Mouse (Mus musculus) kidney, postnatal 0 days (tissue): ENCODE data around the gene D5Ertd579e. TPM values are rescaled to one million over a fixed set of nuclear protein-coding genes. Genes with fewer than 3 reads are reported as not detected.

Experiments
- ATAC-seq: fragments of 200-750 bp; cut with Nextera tagmentation; replicated peaks from 2 replicates; pipeline ENCODE4 v1.8.0; 2017; ENCODE audit warnings: low read depth, moderate number of reproducible peaks, moderate TSS enrichment, moderate library complexity; ENCODE audit not compliant: low FRiP score
- DNase-seq: peaks from one replicate; pipeline ENCODE4 v3.0.0-alpha.2; 2016; ENCODE audit warnings: low spot score
- H3K27ac ChIP-seq: fragments of 300-500 bp; sonication (generic); 2 replicates; pipeline ENCODE4 v1.5.1; 2014; ENCODE audit warnings: mild to moderate bottlenecking
- H3K27me3 ChIP-seq: fragments of 300-500 bp; sonication (generic); 2 replicates; pipeline ENCODE4 v1.6.1; 2014; ENCODE audit warnings: low read length, mixed read lengths; ENCODE audit not compliant: insufficient read depth
- H3K36me3 ChIP-seq: fragments of 300-500 bp; sonication (generic); 2 replicates; pipeline ENCODE4 v1.6.1; 2014; ENCODE audit warnings: low read length, mixed read lengths; ENCODE audit not compliant: insufficient read depth
- H3K4me1 ChIP-seq: fragments of 300-500 bp; sonication (generic); replicated peaks from 2 replicates; pipeline ENCODE4 v1.6.1; 2014; ENCODE audit warnings: antibody characterized with exemption, low read length, mixed read lengths; ENCODE audit not compliant: insufficient read depth
- H3K4me2 ChIP-seq: fragments of 300-500 bp; sonication (generic); 2 replicates; pipeline ENCODE4 v1.6.1; 2014; ENCODE audit warnings: mild to moderate bottlenecking, low read length, moderate library complexity, mixed read lengths
- H3K4me3 ChIP-seq: fragments of 300-500 bp; sonication (generic); replicated peaks from 2 replicates; pipeline ENCODE4 v1.5.1; 2014; ENCODE audit warnings: low read depth, low read length
- H3K9ac ChIP-seq: fragments of 300-500 bp; sonication (generic); 2 replicates; pipeline ENCODE4 v1.6.1; 2014; ENCODE audit warnings: low read depth, low read length
- H3K9me3 ChIP-seq: fragments of 300-500 bp; sonication (generic); replicated peaks from 2 replicates; pipeline ENCODE4 v1.6.1; 2016; ENCODE audit warnings: low read length, inconsistent platforms, mixed read lengths
- CTCF ChIP-seq: IDR thresholded peaks from 2 replicates; pipeline ENCODE4 v1.5.1; 2016; ENCODE audit warnings: antibody characterized with exemption, low read depth, mild to moderate bottlenecking, moderate library complexity
- WGBS: fragments of 180-500 bp; shearing (Covaris S2); extraction: QIAGEN DNeasy Blood & Tissue Kit; methylation state at CpG from one replicate; pipeline ENCODE4 v1.1.7; 2014; 5-methylcytosine and 5-hydroxymethylcytosine counted together
- polyA plus RNA-seq: library from polyadenylated mRNA; unstranded; fragments of >200 nt; fragmentation: Nextera tagmentation; extraction: Ambion mirVana; gene quantifications from 2 replicates; pipeline ENCODE4 v1.2.1, GENCODE M21; 2015

Gene D5Ertd579e
- polyA plus RNA-seq, 1 experiment from 2014 or later, result 19.9 TPM

DNA sequence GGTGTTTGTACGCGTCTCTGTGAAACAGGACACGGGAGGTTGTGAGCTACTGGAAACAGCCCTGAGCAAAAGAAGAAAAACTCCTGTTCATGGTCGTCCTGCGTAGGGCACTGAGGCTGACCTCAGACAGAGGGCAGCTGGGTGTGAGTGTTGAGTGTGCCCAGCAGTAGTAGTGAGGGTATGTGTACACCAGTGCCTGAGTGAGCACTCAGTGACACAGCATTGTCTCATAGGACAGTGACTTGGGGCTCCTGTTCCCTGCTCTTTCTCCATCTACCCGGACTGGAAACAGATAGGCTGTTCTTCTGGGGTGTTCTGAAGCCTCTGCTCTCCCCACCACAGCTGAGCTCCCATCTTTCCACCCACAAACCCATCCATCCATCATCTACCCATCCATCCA lies 39.3 kb upstream of the D5Ertd579e start:
- Histone ChIP-seq H3K9ac (no peak overlapping the region), H3K4me3 (no peak overlapping the region), H3K4me2 (no peak overlapping the region), H3K9me3 (no peaks in the 10 kb centered on the region), H3K27me3 (no peaks in the 10 kb centered on the region), H3K27ac (no peak overlapping the region), H3K36me3 (no peaks in the 10 kb centered on the region), H3K4me1 (no peaks in the 10 kb centered on the region)
- no peak for TF ChIP-seq CTCF
- ATAC-seq, result no peak
- 48% methylated on average over 6 of the region's 6 CpGs for WGBS
- no peak for DNase-seq

DNA sequence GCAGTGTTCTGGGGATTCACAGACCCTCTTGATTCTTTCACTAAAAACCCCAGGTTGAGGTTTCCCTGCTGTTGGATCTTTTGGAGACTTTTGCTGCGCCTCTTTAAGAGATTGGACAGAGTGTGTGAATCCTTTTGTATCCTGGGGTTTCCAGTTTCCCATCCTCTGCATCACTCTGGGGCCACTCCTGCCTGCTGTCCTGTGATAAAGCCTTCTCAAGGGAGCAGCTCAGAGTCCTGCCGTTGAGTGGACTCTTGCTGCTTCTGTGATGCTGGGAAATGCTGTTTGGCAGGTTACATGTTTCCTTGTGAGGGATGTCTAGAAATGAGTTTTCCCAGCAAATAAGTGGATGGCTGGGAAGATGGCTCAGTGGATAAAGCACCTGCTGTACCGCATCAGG lies 37.6 kb upstream of the D5Ertd579e start:
- Histone ChIP-seq H3K9me3 (no peaks in the 10 kb centered on the region), H3K9ac (no peak overlapping the region), H3K4me1 (no peaks in the 10 kb centered on the region), H3K4me3 (no peak overlapping the region), H3K4me2 (no peak overlapping the region), H3K27ac (no peak overlapping the region), H3K36me3 (no peaks in the 10 kb centered on the region), H3K27me3 (no peaks in the 10 kb centered on the region)
- ATAC-seq, result no peak
- TF ChIP-seq CTCF, result no peak
- no peak for DNase-seq
- WGBS, result 72% methylated on average over 3 of the region's 3 CpGs

DNA sequence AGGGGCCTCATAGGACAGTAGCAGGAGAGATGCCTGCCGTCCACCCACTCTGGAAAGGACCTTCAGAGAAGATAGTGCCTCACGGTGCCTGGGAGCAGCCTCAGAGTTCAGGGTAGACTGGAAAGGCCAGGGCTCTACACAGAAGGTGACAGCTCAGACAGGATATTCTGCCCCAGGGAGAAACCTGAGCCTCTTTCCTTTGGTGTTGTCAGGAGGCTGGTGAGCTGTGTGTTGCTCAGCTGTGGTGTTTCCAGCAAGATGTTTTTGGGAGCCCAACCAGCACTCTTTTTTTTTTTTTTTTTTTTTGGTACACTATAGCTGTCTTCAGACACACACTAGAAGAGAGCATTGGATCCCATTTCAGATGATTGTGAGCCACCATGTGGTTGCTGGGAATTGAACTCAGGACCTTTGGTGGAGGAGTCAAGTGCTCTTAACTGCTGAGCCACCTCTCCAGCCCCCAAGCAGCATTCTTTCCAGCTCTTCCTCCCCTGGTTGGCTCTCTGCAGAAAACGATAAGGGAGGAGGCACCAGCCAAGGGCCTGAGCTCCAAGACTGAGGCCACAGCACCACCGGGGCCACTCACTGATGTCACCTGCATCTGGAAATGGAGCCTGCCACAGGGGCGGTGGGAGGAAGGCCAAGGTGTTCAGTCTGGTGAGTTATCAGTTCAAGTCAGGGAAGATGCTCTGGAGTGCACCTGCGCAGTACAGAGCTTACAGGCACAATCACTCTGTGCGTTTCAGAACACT lies 36.3 kb upstream of the D5Ertd579e start:
- Histone ChIP-seq H3K36me3 (no peaks in the 10 kb centered on the region), H3K4me1 (no peaks in the 10 kb centered on the region), H3K27me3 (no peaks in the 10 kb centered on the region), H3K9me3 (no peaks in the 10 kb centered on the region), H3K27ac (no peak overlapping the region), H3K9ac (no peak overlapping the region), H3K4me3 (no peak overlapping the region), H3K4me2 (no peak overlapping the region)
- DNase-seq, result no peak
- WGBS, result 52% methylated on average over 7 of the region's 7 CpGs
- no peak for ATAC-seq
- TF ChIP-seq CTCF, result no peak

DNA sequence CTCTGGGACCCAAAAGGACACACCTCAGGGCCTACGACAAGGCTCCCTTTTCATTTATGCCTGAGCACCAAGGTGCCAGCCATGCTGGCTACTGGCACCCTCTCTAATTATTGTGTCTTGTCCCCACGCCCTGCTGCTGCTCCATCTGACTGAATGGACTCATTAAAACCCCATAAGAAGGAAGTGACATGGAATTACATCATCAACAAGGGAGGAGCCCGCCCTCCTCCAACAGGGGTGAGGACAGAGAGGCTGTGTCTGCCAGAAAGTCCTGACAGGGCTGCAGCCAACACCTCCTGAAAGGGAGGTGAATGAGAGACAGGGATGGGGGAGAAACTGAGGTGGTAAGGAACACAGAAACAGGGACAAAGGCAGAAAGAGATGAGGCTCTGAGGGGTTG lies 34.9 kb upstream of the D5Ertd579e start:
- Histone ChIP-seq H3K36me3 (no peaks in the 10 kb centered on the region), H3K4me1 (no peaks in the 10 kb centered on the region), H3K27me3 (no peaks in the 10 kb centered on the region), H3K9me3 (no peaks in the 10 kb centered on the region), H3K9ac (no peak overlapping the region), H3K4me2 (no peak overlapping the region), H3K4me3 (no peak overlapping the region), H3K27ac (no peak overlapping the region)
- ATAC-seq (no peak), DNase-seq (no peak)
- 83% methylated on average over 3 of the region's 3 CpGs for WGBS
- no peak for TF ChIP-seq CTCF

DNA sequence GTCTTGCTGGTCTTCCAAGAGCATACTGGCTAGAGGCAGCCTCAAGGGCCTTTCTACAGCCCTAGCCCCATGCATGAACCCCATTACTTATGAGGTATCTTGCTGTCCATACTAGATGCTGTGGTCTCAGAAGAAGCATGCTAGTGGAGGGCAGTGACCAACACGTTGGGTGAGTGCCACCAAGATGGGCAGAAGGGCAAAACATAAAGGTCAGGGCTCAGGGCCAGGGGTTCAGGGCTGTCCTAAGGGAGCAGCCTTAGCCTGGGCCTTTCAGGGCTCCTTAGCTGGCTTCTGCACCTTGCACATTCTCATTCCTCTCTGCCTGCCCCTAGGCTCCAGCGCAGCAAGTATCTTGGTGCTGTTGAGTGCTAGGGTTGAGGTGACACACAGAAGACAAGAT lies 34.1 kb upstream of the D5Ertd579e start:
- Histone ChIP-seq H3K4me2 (no peak overlapping the region), H3K9ac (no peak overlapping the region), H3K36me3 (no peaks in the 10 kb centered on the region), H3K9me3 (no peaks in the 10 kb centered on the region), H3K27me3 (no peaks in the 10 kb centered on the region), H3K4me3 (no peak overlapping the region), H3K27ac (no peak overlapping the region), H3K4me1 (no peaks in the 10 kb centered on the region)
- no peak for TF ChIP-seq CTCF
- DNase-seq (no peak), ATAC-seq (no peak)
- WGBS, result 97% methylated on average over 2 of the region's 2 CpGs

DNA sequence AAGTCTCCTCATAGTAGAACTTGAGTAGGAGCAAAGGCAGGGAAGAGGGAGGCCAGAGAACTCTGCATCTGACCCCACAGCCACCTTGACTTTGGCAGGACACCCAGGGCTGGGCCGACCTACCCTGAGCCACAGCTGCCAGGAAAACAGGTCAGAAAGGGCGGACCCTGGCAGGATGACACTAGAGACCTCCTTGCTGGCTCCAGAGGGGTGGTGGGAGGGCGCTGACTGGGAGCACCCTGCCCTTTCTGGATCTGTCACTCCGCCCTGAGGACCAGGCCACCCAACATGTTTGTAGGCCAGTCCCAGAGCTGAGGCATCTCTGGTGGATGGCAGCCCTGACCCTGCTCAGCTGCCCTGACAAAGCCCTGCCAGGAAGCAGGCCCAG lies 33.3 kb upstream of the D5Ertd579e start:
- Histone ChIP-seq H3K4me1 (no peaks in the 10 kb centered on the region), H3K36me3 (no peaks in the 10 kb centered on the region), H3K9ac (no peak overlapping the region), H3K27me3 (no peaks in the 10 kb centered on the region), H3K27ac (no peak overlapping the region), H3K9me3 (no peaks in the 10 kb centered on the region), H3K4me2 (no peak overlapping the region), H3K4me3 (no peak overlapping the region)
- TF ChIP-seq CTCF, result no peak
- DNase-seq (no peak), ATAC-seq (no peak)
- WGBS, result 64% methylated on average over 4 of the region's 4 CpGs
